28 mouse cellular contexts compared by ENCODE assay signal in genomic region chr12:107132501-107132900, GRCm38 (mm10).
DNase-seq lines count a peak whose midpoint lies in the region; ATAC-seq lines count a peak whose summit lies in the region.
"Had no signal": no experiment of that assay in that cellular context is flagged by ENCODE, and none has a peak within 500 bp of the region (broad histone marks: within the 10 kb centered on the region; RNA-seq: fewer than 3 reads in every experiment).

No protein-coding gene starts in this region.

- no peaks in the 10 kb centered on the region for H3K27me3 ChIP-seq in heart, embryonic 10.5 days (ENCODE audit: insufficient read depth, poor library complexity, severe bottlenecking)
- no peaks in the 10 kb centered on the region for H3K27me3 ChIP-seq in midbrain, embryonic 11.5 days (ENCODE audit: control insufficient read depth, insufficient read depth, low read length)
- H3K27me3 ChIP-seq in midbrain, embryonic 14.5 days (ENCODE audit: control insufficient read depth, insufficient read depth, low read length) = no peaks in the 10 kb centered on the region
- H3K27me3 ChIP-seq: embryonic facial prominence, embryonic 13.5 days; forebrain, embryonic 13.5 days; heart, embryonic 15.5 days; hindbrain, embryonic 12.5 days; hindbrain, embryonic 15.5 days had no signal

- no peak overlapping the region for H3K4me2 ChIP-seq in midbrain, embryonic 11.5 days
- H3K4me2 ChIP-seq in midbrain, embryonic 14.5 days (ENCODE audit: low read length) = no peak overlapping the region
- H3K4me2 ChIP-seq: embryonic facial prominence, embryonic 13.5 days; forebrain, embryonic 13.5 days; hindbrain, embryonic 12.5 days; hindbrain, embryonic 15.5 days had no signal

- H3K4me1 ChIP-seq in heart, embryonic 10.5 days = peaks cover 16% of the 10 kb centered on the region
- no peaks in the 10 kb centered on the region for H3K4me1 ChIP-seq in midbrain, embryonic 11.5 days (ENCODE audit: control insufficient read depth, insufficient read depth, low read length)
- H3K4me1 ChIP-seq in midbrain, embryonic 14.5 days (ENCODE audit: control insufficient read depth, insufficient read depth, low read length) = peaks cover 11% of the 10 kb centered on the region
- H3K4me1 ChIP-seq: embryonic facial prominence, embryonic 10.5 days; embryonic facial prominence, embryonic 13.5 days; forebrain, embryonic 10.5 days had no signal

- DNase-seq in heart, embryonic 10.5 days (ENCODE audit: low spot score) = no peak
- no peak for DNase-seq in heart, postnatal 4 days
- DNase-seq in midbrain, embryonic 11.5 days (ENCODE audit: low spot score, missing footprints) = peak; percentile 61
- DNase-seq in midbrain, embryonic 14.5 days = no peak
- DNase-seq in CD4-positive, CD25-positive, alpha-beta regulatory T cell, adult 2 months (ENCODE audit: low read depth, low spot score) = peak; percentile 51
- DNase-seq in induced T-regulatory cell, adult 2 months (ENCODE audit: low read depth) = peak; percentile 74
- DNase-seq in layer of hippocampus, postnatal 25 days (ENCODE audit: extremely low spot score in 1 of 2, low spot score in 1 of 2) = no peak
- no peak for DNase-seq in left cerebral cortex, postnatal 25 days (ENCODE audit: low spot score in 2 of 2)
- DNase-seq: adrenal gland, adult 8-10 months; adrenal gland, postnatal 25 days; cerebellum, adult 11-12 months; cerebellum, adult 8-10 months; cerebellum, postnatal 10 days; cerebellum, postnatal 36 days; embryo, embryonic 11 days; gastrocnemius, adult 2 months; gastrocnemius, postnatal 14 days; heart, adult 18-20 months; heart, postnatal 10 days had no signal

- no peak overlapping the region for H3K9ac ChIP-seq in midbrain, embryonic 11.5 days (ENCODE audit: low read length)
- no peak overlapping the region for H3K9ac ChIP-seq in midbrain, embryonic 14.5 days (replicated peaks; ENCODE audit: low read length)
- H3K9ac ChIP-seq: embryonic facial prominence, embryonic 13.5 days; forebrain, embryonic 13.5 days; heart, embryonic 15.5 days; hindbrain, embryonic 12.5 days; hindbrain, embryonic 15.5 days had no signal

- H3K9me3 ChIP-seq in heart, embryonic 10.5 days = no peaks in the 10 kb centered on the region
- H3K9me3 ChIP-seq in midbrain, embryonic 11.5 days (ENCODE audit: control insufficient read depth, low read length) = no peaks in the 10 kb centered on the region
- no peaks in the 10 kb centered on the region for H3K9me3 ChIP-seq in midbrain, embryonic 14.5 days (ENCODE audit: control insufficient read depth, low read length)
- H3K9me3 ChIP-seq: embryonic facial prominence, embryonic 10.5 days; embryonic facial prominence, embryonic 13.5 days; forebrain, embryonic 10.5 days; forebrain, embryonic 13.5 days; heart, embryonic 15.5 days; hindbrain, embryonic 12.5 days; hindbrain, embryonic 15.5 days had no signal

- no peak for ATAC-seq in midbrain, embryonic 11.5 days (ENCODE audit: low FRiP score)
- ATAC-seq in midbrain, embryonic 14.5 days (ENCODE audit: low FRiP score, low TSS enrichment) = no peak
- ATAC-seq: forebrain, embryonic 13.5 days; forebrain, embryonic 16.5 days; intestine, embryonic 16.5 days had no signal

- H3K4me3 ChIP-seq in heart, embryonic 10.5 days = no peak overlapping the region
- no peak overlapping the region for H3K4me3 ChIP-seq in midbrain, embryonic 11.5 days (ENCODE audit: low read depth, low read length)
- no peak overlapping the region for H3K4me3 ChIP-seq in midbrain, embryonic 14.5 days (replicated peaks; ENCODE audit: low read depth, low read length)
- H3K4me3 ChIP-seq: embryonic facial prominence, embryonic 10.5 days; embryonic facial prominence, embryonic 13.5 days; forebrain, embryonic 10.5 days; forebrain, embryonic 13.5 days; gastrocnemius, adult 2 months; heart, embryonic 15.5 days; hindbrain, embryonic 12.5 days; hindbrain, embryonic 15.5 days had no signal

- H3K36me3 ChIP-seq in heart, embryonic 10.5 days = no peaks in the 10 kb centered on the region
- H3K36me3 ChIP-seq in midbrain, embryonic 11.5 days (ENCODE audit: control insufficient read depth, insufficient read depth, low read length) = no peaks in the 10 kb centered on the region
- H3K36me3 ChIP-seq in midbrain, embryonic 14.5 days (ENCODE audit: control insufficient read depth, insufficient read depth, low read length) = no peaks in the 10 kb centered on the region
- H3K36me3 ChIP-seq: embryonic facial prominence, embryonic 10.5 days; embryonic facial prominence, embryonic 13.5 days; forebrain, embryonic 10.5 days; heart, embryonic 15.5 days; hindbrain, embryonic 12.5 days; hindbrain, embryonic 15.5 days had no signal

- intact Hi-C loops in left cerebral cortex, postnatal 25 days (cut with DNase I) = no loop called here

- WGBS in heart, embryonic 10.5 days = 74% methylated on average over 3 of the region's 3 CpGs
- 85% methylated on average over 3 of the region's 3 CpGs for WGBS in midbrain, embryonic 11.5 days
- 85% methylated on average over 3 of the region's 3 CpGs for WGBS in midbrain, embryonic 14.5 days

- 0 out of 2 replicates have a peak overlapping the region, but pooled peaks have one; percentile 29 for H3K27ac ChIP-seq in heart, embryonic 10.5 days
- no peak overlapping the region for H3K27ac ChIP-seq in midbrain, embryonic 11.5 days (ENCODE audit: low read depth, low read length)
- no peak overlapping the region for H3K27ac ChIP-seq in midbrain, embryonic 14.5 days (replicated peaks; ENCODE audit: low read depth, low read length)
- H3K27ac ChIP-seq: embryonic facial prominence, embryonic 10.5 days; embryonic facial prominence, embryonic 13.5 days; forebrain, embryonic 10.5 days; forebrain, embryonic 13.5 days; gastrocnemius, adult 2 months; heart, embryonic 15.5 days; hindbrain, embryonic 12.5 days; hindbrain, embryonic 15.5 days had no signal

Comparison
In these comparisons a context has a peak if more than half of its experiments do, and no peak if none do; other contexts are left out.
1. DNase-seq: peak in midbrain, embryonic 11.5 days (single experiment), CD4-positive, CD25-positive, alpha-beta regulatory T cell, adult 2 months (single experiment) and induced T-regulatory cell, adult 2 months (single experiment); none in heart, embryonic 10.5 days (single experiment), heart, postnatal 4 days (single experiment), midbrain, embryonic 14.5 days (single experiment), layer of hippocampus, postnatal 25 days (0 of 2) and left cerebral cortex, postnatal 25 days (0 of 2).